Mouse (Mus musculus) forebrain, embryonic 10.5 days (tissue): Measurements from ENCODE around the gene Klhdc8b. TPM values are rescaled to one million over a fixed set of nuclear protein-coding genes. Genes with fewer than 3 reads are reported as not detected.

Source experiments
- polyA plus RNA-seq: library from polyadenylated mRNA; unstranded; fragments of >200 nt; fragmentation: Nextera tagmentation; extraction: Ambion mirVana; gene quantifications from 2 replicates; pipeline ENCODE4 v1.2.1, GENCODE M21; 2016

Klhdc8b gene
- polyA plus RNA-seq, 1 experiment from 2014 or later = 40.3 TPM

Other genes starting within 250 kb of the Klhdc8b start
- gene Dag1, start 197.6 kb downstream of the Klhdc8b start, polyA plus RNA-seq = 74.0 and 76.4 TPM in 2 replicates
- 31.6 and 34.3 TPM in 2 replicates for gene Nicn1, start 171.2 kb downstream of the Klhdc8b start, polyA plus RNA-seq
- 34.8 and 40.0 TPM in 2 replicates for gene Amt, start 164.7 kb downstream of the Klhdc8b start, polyA plus RNA-seq
- gene Rhoa, start 155.5 kb downstream of the Klhdc8b start, polyA plus RNA-seq = 257 and 290 TPM in 2 replicates
- gene Tcta, start 155.4 kb downstream of the Klhdc8b start, polyA plus RNA-seq = 13.4 and 13.8 TPM in 2 replicates
- 806 and 868 TPM in 2 replicates for gene Gpx1, start 122.7 kb downstream of the Klhdc8b start, polyA plus RNA-seq
- gene Usp4, start 113.7 kb downstream of the Klhdc8b start, polyA plus RNA-seq = 132 and 133 TPM in 2 replicates
- gene 1700102P08Rik, start 68.8 kb downstream of the Klhdc8b start, polyA plus RNA-seq = 0.60 and 0.65 TPM in 2 replicates
- 0.57 and 0.97 TPM in 2 replicates for gene Ccdc36, start 33.1 kb downstream of the Klhdc8b start, polyA plus RNA-seq
- not detected in 2 replicates for gene BC048562, start 25.1 kb downstream of the Klhdc8b start, polyA plus RNA-seq
- 53.6 and 54.1 TPM in 2 replicates for gene Ccdc71, start 1.1 kb downstream of the Klhdc8b start, polyA plus RNA-seq
- 34.8 and 40.8 TPM in 2 replicates for gene Lamb2, start 18.2 kb upstream of the Klhdc8b start, polyA plus RNA-seq
- 76.1 and 79.9 TPM in 2 replicates for gene Usp19, start 29.0 kb upstream of the Klhdc8b start, polyA plus RNA-seq
- 113 and 117 TPM in 2 replicates for gene Qars, start 46.1 kb upstream of the Klhdc8b start, polyA plus RNA-seq
- gene Qrich1, start 55.2 kb upstream of the Klhdc8b start, polyA plus RNA-seq = 160 and 164 TPM in 2 replicates
- gene Impdh2, start 98.7 kb upstream of the Klhdc8b start, polyA plus RNA-seq = 244 and 260 TPM in 2 replicates
- gene Ndufaf3, start 105.9 kb upstream of the Klhdc8b start, polyA plus RNA-seq = 43.3 and 50.6 TPM in 2 replicates
- 192 and 201 TPM in 2 replicates for gene Dalrd3, start 108.3 kb upstream of the Klhdc8b start, polyA plus RNA-seq
- 203 and 212 TPM in 2 replicates for gene Wdr6, start 117.2 kb upstream of the Klhdc8b start, polyA plus RNA-seq
- 11.9 and 12.1 TPM in 2 replicates for gene P4htm, start 136.1 kb upstream of the Klhdc8b start, polyA plus RNA-seq
- gene Arih2, start 187.8 kb upstream of the Klhdc8b start, polyA plus RNA-seq = 64.1 and 69.1 TPM in 2 replicates
- 33.1 and 35.8 TPM in 2 replicates for gene Slc25a20, start 200.5 kb upstream of the Klhdc8b start, polyA plus RNA-seq
- gene Prkar2a, start 227.7 kb upstream of the Klhdc8b start, polyA plus RNA-seq = 28.5 and 30.1 TPM in 2 replicates